Mouse (Mus musculus) C2C12 (cell line): Measurements from ENCODE around the gene Nck2. TPM values are rescaled to one million over a fixed set of nuclear protein-coding genes. Genes with fewer than 3 reads are reported as not detected.

Source experiments
- H3K27me3 ChIP-seq: one replicate; pipeline ENCODE4 v1.6.1; 2011; ENCODE audit not compliant: control insufficient read depth, insufficient read depth, insufficient read length
- H3K36me3 ChIP-seq: one replicate; pipeline ENCODE4 v1.6.1; 2011; ENCODE audit not compliant: control insufficient read depth, insufficient read depth
- H3K4me3 ChIP-seq: one replicate; pipeline ENCODE4 v1.5.1; 2011; ENCODE audit warnings: mild to moderate bottlenecking, control low read depth; ENCODE audit not compliant: poor library complexity, insufficient read depth, severe bottlenecking
- H3K79me2 ChIP-seq: one replicate; pipeline ENCODE4 v1.6.1; 2011; ENCODE audit not compliant: control insufficient read depth, insufficient read depth
- H3K79me3 ChIP-seq: one replicate; pipeline ENCODE4 v1.6.1; 2011; ENCODE audit warnings: low read depth, control low read depth
- H3ac ChIP-seq: one replicate; pipeline ENCODE3; 2011; ENCODE audit warnings: low read depth; ENCODE audit not compliant: control insufficient read depth, insufficient read length
- CEBPB ChIP-seq: IDR thresholded peaks from one replicate; pipeline ENCODE4 v1.6.1; 2011; ENCODE audit warnings: low read depth, mild to moderate bottlenecking, control low read depth, moderate library complexity
- CTCF ChIP-seq: IDR thresholded peaks from one replicate; pipeline ENCODE4 v1.5.1; 2011; ENCODE audit not compliant: control insufficient read depth, insufficient read depth, insufficient read length
- FOSL1 ChIP-seq: IDR thresholded peaks from one replicate; pipeline ENCODE4 v1.8.0; 2011; ENCODE audit warnings: mild to moderate bottlenecking, low read length; ENCODE audit not compliant: poor library complexity, insufficient read depth, severe bottlenecking
- MAX ChIP-seq: IDR thresholded peaks from one replicate; pipeline ENCODE4 v1.6.1; 2011; ENCODE audit warnings: mild to moderate bottlenecking, control low read depth
- MYOD1 ChIP-seq: IDR thresholded peaks from one replicate; pipeline ENCODE4 v1.6.1; 2011; ENCODE audit warnings: low read depth; ENCODE audit not compliant: control insufficient read depth, insufficient read length
- MYOG ChIP-seq: IDR thresholded peaks from one replicate; pipeline ENCODE4 v1.6.1; 2011; ENCODE audit not compliant: control insufficient read depth, insufficient read length; ENCODE audit errors: extremely low read depth
- USF1 ChIP-seq: IDR thresholded peaks from one replicate; pipeline ENCODE4 v1.6.1; 2011; ENCODE audit warnings: low read depth, mild to moderate bottlenecking, control low read depth, moderate library complexity
- polyA plus RNA-seq: library from polyadenylated mRNA; unstranded; fragments of >200 nt; fragmentation: generic; extraction: Trizol; gene quantifications from one replicate; pipeline ENCODE4 v1.2.1, GENCODE M21; 2012; ENCODE audit warnings: missing spikeins

Nck2 gene
- polyA plus RNA-seq, 1 experiment, result 18.0 TPM

- no peak overlapping the region for H3K4me3 ChIP-seq
- no peaks in the 10 kb centered on the region for H3K36me3 ChIP-seq
- no peak for TF ChIP-seq MAX
- TF ChIP-seq CTCF, result no peak
- no peak for TF ChIP-seq MYOD1
- no peak for TF ChIP-seq USF1
- H3K27me3 ChIP-seq, result no peaks in the 10 kb centered on the region
- H3K79me2 ChIP-seq, result no peaks in the 10 kb centered on the region
- H3ac ChIP-seq, result no peak overlapping the region
- H3K79me3 ChIP-seq, result no peaks in the 10 kb centered on the region
Measured at GRCm38 (mm10) chr1:43562002-43562666, 117.8 kb downstream of the Nck2 start.

GRCm38 (mm10) chr1:43565260-43565659 is 120.9 kb downstream of the Nck2 start:
- Histone ChIP-seq H3ac (no peak overlapping the region), H3K36me3 (peaks cover under 1% of the 10 kb centered on the region), H3K79me2 (no peaks in the 10 kb centered on the region), H3K27me3 (no peaks in the 10 kb centered on the region), H3K4me3 (no peak overlapping the region), H3K79me3 (no peaks in the 10 kb centered on the region)
- no peak for TF ChIP-seq MYOD1
- no peak for TF ChIP-seq CTCF
- TF ChIP-seq CEBPB, result no peak
- TF ChIP-seq MAX, result no peak
- no peak for TF ChIP-seq FOSL1
- TF ChIP-seq MYOG, result no peak

GRCm38 (mm10) chr1:43566677-43567377 is 122.4 kb downstream of the Nck2 start:
- no peak overlapping the region for H3ac ChIP-seq

GRCm38 (mm10) chr1:43568824-43569223 is 124.4 kb downstream of the Nck2 start:
- no peak overlapping the region for H3ac ChIP-seq
- no peak for TF ChIP-seq CEBPB
- no peak for TF ChIP-seq FOSL1
- no peak for TF ChIP-seq CTCF
- no peak for TF ChIP-seq MAX
- TF ChIP-seq USF1, result no peak
- no peak for TF ChIP-seq MYOG
- no peak for TF ChIP-seq MYOD1
- H3K4me3 ChIP-seq, result no peak overlapping the region
- H3K36me3 ChIP-seq, result peaks cover 6% of the 10 kb centered on the region
- no peaks in the 10 kb centered on the region for H3K79me2 ChIP-seq
- H3K27me3 ChIP-seq, result no peaks in the 10 kb centered on the region
- no peaks in the 10 kb centered on the region for H3K79me3 ChIP-seq

More at GRCm38 (mm10) chr1:43566677-43567377, 122.4 kb downstream of the Nck2 start:
- no peaks in the 10 kb centered on the region for H3K79me3 ChIP-seq
- H3K79me2 ChIP-seq, result no peaks in the 10 kb centered on the region
- H3K4me3 ChIP-seq, result no peak overlapping the region
- TF ChIP-seq MYOG (no peak), USF1 (no peak), CEBPB (no peak), MYOD1 (no peak)
- H3K36me3 ChIP-seq, result peaks cover 6% of the 10 kb centered on the region
- H3K27me3 ChIP-seq, result no peaks in the 10 kb centered on the region

- TF ChIP-seq FOSL1 (no peak), MAX (no peak), CTCF (no peak), USF1 (no peak), CEBPB (no peak), MYOG (no peak), MYOD1 (no peak)
- Histone ChIP-seq H3K79me2 (no peaks in the 10 kb centered on the region), H3K79me3 (no peaks in the 10 kb centered on the region), H3K4me3 (no peak overlapping the region), H3K36me3 (peaks cover 6% of the 10 kb centered on the region), H3K27me3 (no peaks in the 10 kb centered on the region), H3ac (no peak overlapping the region)
Measured at GRCm38 (mm10) chr1:43571105-43571504, 126.7 kb downstream of the Nck2 start.
